Mouse (Mus musculus): ENCODE results near the gene A930018P22Rik.

DNA sequence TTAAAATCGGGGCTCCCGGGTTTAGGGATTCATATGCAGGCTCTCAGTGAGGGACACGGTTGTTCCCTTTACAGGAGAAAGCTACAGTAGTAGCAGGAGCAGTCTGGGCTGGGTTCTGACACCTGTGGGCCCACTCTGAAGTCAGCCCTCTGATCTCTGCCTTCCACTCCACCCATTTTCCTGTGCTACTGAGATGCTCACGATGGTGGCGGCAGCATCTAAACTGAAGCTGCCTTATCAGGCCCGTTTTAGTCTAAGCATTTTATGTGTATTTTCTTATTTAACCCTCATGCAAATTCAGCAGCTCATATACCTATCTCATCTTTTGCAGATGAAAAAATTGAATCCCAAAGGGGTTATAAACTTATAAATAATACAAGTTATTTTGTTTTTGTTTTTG lies 17.8 kb upstream of the A930018P22Rik start:
- TF ChIP-seq CTCF (IDR thresholded peaks at IDR 0.05; ENCODE audit: low read depth) (no peak), EP300 (IDR thresholded peaks at IDR 0.05; ENCODE audit: low read depth) (no peak)

Measured in heart, postnatal 0 days (tissue).